Mouse (Mus musculus) lung, adult 2 months (tissue): ENCODE measurements around the gene BC067074.

ENCODE experiments used
- CTCF ChIP-seq: fragments of 200-500 bp; IDR thresholded peaks from 2 replicates; pipeline ENCODE4 v1.5.1; 2011; ENCODE audit warnings: mild to moderate bottlenecking, low read length, control low read depth; ENCODE audit not compliant: insufficient read depth
- POLR2A ChIP-seq: fragments of 200-500 bp; IDR thresholded peaks from 2 replicates; pipeline ENCODE4 v1.6.1; 2011; ENCODE audit warnings: low read depth, mild to moderate bottlenecking, control low read depth, low read length, borderline replicate concordance; ENCODE audit errors: extremely low read depth

DNA sequence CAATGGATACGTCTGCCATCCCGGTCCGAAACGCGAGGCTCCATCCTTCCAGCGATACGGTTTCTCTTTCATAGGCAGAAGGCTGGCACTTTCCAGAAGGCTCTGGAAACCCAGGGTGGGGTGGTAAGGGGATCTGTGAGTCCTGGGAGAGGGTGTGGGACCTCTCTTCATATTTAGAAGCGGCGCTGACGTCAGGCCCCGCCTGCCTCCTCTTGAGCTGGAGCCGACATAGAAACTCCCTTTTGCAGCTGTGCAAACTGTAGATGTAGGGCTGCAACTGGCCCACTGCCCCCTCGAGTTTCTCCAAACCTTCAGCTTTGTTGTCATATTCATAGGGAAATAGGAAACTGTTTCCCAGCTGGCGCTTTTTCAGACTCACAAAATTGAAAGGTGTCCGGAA is 101.6 kb downstream of the BC067074 start:
- TF ChIP-seq CTCF (no peak), POLR2A (no peak)
